Mouse (Mus musculus) kidney, postnatal 4 days (tissue): ENCODE results near the gene Pola1.
"Not testable (repeated sequence)": the region's sequence is repeated elsewhere in the genome, so short reads cannot be mapped to it uniquely, and the experiment has no call there.

Experiments
- DNase-seq, 2 experiments: peaks; one replicate each; pipeline ENCODE4 v3.0.0; 2021; ENCODE audit warnings: mixed read lengths in 2 of 2

Gene Pola1

GRCm38 (mm10) chrX:93428956-93429737 lies 202.8 kb downstream of the Pola1 start:
- no peak for DNase-seq

DNA sequence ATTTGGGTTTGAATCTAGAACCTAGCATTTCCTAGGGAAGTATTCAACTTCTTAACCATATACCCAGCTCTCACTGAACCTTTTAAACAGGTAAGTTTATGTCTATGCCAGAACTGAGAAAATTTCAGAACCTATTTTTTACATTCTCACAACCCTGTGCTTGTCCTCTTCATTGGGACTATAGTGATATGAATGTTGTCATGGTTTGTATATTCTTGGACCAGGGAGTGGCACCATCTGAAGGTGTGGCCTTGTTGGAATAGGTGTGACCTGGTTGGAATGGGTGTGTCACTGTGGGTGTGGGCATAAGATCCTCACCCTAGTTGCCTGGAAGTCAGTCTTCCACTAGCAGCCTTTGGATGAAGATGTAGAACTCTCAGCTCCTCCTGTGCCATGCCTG lies 231.1 kb downstream of the Pola1 start:
- not testable (repeated sequence) for DNase-seq

DNA sequence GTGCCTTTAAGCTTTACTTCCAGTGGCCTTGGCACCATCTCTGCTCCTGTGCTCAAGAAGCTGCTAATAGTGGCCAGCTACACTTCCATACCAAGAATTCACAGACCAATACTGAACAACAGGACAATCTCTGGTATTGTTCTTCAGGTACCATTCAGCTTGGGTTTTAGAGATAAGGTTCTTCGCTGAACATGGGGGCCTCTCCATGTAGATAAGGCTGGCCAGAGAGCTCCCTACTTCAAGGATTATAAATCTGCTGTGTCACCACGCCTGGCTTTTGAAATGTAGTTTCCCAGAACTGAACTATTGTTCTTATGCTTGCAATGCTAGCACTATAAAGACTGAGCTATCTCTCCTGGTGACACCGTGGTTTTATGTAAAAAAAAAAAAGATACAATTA lies 234.9 kb downstream of the Pola1 start:
- DNase-seq: no peak

GRCm38 (mm10) chrX:93377285-93377972 lies 254.5 kb downstream of the Pola1 start:
- DNase-seq: no peak

GRCm38 (mm10) chrX:93373503-93373902 lies 258.5 kb downstream of the Pola1 start:
- no peak for DNase-seq

GRCm38 (mm10) chrX:93369708-93370107 lies 262.2 kb downstream of the Pola1 start:
- no peak for DNase-seq

- no peak for DNase-seq
Observed at GRCm38 (mm10) chrX:93368211-93368610, 263.7 kb downstream of the Pola1 start.

- no peak for DNase-seq
Observed at GRCm38 (mm10) chrX:93321336-93321735, 310.6 kb downstream of the Pola1 start.

- DNase-seq: no peak
Observed at GRCm38 (mm10) chrX:93319979-93320378, 312.0 kb downstream of the Pola1 start.

GRCm38 (mm10) chrX:93317577-93317976 lies 314.4 kb downstream of the Pola1 start:
- no peak for DNase-seq

- no peak for DNase-seq
Observed at GRCm38 (mm10) chrX:93305780-93306179, 326.2 kb downstream of the Pola1 start.

DNA sequence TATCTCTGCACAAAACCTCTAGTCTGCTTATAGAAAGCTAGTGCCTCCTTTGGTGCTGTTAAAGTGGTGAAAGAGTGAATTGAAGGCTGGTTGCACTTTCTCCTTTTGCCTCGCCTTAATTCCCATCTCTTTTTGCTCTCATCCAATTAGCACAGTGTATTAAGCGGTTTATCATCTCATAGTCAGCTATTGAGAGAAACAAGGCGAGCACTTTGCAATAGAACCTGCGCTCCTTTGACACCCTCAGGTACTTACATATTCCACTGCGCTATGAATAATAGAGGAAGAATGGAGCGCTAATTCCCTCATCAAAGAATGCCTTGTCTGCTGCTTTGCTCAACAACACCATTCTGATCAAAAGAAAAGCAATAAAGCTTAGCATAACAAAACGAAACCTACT lies 330.2 kb downstream of the Pola1 start:
- DNase-seq: no peak

DNA sequence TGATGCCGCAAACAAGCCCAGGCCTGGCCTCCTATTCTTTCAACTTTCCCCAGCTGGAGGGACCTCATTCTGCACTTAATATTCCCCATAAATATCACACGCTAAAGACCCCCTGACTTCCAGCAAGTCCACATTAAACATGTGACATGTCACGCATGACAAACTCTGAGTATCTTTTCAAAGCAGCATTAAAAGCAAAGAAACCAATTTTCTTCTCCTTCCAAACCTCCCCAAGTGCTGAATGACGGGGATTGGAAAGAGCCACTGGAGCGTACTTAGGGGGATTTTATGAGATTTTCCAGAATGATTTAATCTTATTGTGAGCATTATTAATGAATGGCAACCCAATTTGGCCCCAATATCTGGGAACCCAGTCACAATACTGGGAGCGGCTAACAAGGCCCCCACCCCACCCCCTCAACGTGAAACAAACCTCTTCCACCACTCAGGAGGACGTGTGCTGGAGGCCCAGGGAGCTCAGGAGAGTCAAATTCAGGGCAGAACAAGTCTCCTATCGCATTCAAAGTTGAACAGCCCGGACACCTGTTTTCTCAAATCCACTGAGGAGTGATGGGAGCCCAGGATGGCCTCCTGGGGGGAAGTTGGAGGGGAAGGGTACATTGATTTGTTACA lies 331.7 kb downstream of the Pola1 start:
- no peak for DNase-seq

GRCm38 (mm10) chrX:93299771-93300170 lies 332.2 kb downstream of the Pola1 start:
- no peak for DNase-seq

- DNase-seq: no peak
Observed at GRCm38 (mm10) chrX:93299046-93299626, 332.8 kb downstream of the Pola1 start.

DNA sequence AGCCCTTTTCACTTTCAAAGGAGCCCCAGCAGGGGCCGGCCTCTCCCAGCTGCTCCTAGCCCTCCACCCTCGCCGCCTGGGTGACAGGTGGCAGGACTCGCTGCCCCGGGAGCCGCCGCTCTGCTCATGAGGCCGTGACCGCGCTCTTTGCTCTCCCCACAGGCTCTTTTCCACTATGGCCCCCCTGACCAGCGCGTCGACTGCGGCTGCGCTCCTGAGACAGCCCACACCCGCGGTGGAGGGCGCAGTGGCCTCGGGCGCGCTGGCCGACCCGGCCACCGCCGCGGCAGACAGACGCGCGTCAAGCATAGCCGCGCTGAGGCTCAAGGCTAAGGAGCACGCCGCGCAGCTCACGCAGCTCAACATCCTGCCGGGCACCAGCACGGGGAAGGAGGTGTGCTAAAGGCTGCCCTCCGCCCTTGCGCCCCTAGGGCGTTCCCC lies 334.9 kb downstream of the Pola1 start:
- DNase-seq: no peak

- DNase-seq: no peak
Observed at GRCm38 (mm10) chrX:93295819-93296218, 336.1 kb downstream of the Pola1 start.

DNA sequence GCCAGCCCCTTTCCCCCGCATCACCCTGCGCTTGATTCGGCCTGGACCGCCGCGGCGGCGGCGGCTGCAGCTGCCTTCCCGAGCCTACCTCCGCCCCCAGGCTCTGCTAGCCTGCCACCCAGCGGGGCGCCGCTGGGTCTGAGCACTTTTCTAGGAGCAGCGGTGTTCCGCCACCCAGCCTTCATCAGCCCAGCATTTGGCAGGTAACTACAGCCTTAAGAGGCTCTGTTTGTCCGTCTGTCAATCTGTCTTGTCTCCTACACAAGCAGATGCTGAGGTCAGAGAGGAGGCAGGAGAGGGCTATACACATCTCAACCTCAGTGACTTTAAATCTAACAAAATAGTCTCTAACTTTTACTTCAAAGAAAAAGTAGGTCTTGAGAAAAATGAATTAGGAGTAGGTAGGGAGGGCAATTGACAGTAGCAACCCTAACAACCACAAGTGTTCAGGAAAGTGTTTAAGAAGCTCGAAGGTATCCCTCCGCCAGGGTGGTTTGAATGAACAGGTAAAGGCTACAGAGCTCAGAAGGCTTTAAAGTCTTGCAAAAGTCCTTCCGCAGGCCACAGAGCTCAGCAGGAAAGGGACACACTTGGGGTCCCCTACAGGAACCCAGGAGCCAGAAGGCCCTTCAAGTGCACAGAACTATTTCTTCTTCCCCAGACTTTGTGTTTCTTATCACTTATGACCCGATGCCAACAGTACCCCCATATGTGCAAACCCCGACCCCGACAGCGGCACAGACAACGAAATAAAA lies 337.0 kb downstream of the Pola1 start:
- no peak for DNase-seq

- no peak for DNase-seq
Observed at GRCm38 (mm10) chrX:93292031-93292430, 339.9 kb downstream of the Pola1 start.

GRCm38 (mm10) chrX:93289851-93290380 lies 342.0 kb downstream of the Pola1 start:
- no peak for DNase-seq

GRCm38 (mm10) chrX:93289076-93289475 lies 342.9 kb downstream of the Pola1 start:
- DNase-seq: no peak

GRCm38 (mm10) chrX:93288339-93288738 lies 343.6 kb downstream of the Pola1 start:
- DNase-seq: no peak
